Mouse (Mus musculus): ENCODE results near the gene St3gal2.
"Not testable (repeated sequence)": the region's sequence is repeated elsewhere in the genome, so short reads cannot be mapped to it uniquely, and the experiment has no call there.

Gene St3gal2

DNA sequence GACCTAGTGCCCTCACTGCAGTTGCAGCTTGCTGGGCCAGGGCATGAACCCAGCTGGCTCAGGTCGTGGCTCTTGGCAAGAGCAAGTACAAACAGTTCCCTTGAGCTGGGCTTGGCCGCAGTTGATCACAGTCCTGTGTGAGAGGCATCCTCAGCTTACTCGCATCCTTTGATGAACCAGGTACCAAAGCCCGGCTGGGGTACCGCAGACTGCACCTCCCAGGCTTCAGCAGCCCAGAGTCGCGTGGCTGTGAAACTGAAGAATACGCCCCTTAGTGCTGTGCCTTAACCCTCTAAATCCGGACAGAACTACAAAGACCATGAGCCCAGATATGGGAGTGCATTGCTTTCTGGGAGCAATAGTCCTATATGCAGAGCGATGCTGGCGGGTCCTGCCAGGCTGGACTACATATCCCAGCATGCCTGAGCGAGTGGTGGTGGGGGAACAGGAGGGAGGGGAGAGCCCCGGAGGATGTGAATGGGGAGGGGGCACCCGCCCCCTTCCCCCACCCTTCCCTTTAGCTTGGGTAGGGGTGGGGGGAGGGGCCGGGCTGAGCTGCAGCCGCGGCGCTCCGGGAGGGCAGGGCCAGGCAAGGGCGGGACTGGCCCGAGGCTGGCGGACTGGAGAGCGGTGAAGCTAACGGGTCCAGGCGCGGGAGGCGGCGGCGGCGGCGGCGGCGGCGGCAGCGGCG lies at the start of gene St3gal2:
Gene St3gal2, plus strand, starts transcription at position 582 of the 691 bp plus-strand sequence.
- ATAC-seq (ENCODE audit: low TSS enrichment) = peak; percentile 95

DNA sequence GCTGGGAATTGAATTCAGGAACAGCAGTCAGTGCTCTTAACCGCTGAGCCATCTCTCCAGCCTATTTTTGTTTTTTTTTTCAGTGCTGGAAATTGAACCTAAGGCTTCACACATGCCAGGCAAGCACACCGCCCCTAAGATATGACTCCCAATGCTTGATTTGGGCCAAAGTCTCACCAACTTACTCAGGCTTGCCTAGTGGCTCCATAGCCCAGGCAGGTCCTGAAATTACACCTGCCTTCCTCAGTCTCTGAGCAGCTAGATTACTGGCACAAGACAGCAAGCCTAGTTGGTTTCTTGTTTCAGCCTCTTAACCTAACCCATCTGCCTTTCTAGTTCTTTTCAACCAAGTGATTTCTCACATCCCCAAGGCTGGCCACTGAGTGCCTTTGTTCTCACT lies 49.2 kb upstream of the St3gal2 start:
- ATAC-seq (ENCODE audit: low TSS enrichment) = no peak

DNA sequence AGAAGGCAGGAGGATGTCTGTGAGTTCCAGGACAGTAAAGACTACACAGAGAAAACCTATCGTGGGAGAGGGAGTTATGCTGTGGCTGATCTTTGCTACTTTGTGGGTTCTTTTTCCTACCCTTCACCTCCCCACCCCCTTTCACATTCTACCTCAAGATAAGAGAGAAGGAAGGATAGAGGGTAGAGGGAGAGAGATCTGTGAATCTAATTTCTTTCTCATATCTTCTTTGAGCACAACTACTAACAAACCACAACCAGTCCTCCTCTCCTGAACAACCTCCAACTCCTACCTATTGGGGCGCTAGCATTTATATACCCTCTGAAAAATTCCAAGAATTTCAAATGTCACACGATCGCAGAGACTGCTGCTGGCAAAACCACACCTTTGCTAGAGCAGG lies 41.9 kb upstream of the St3gal2 start:
- ATAC-seq (ENCODE audit: low TSS enrichment) = no peak

DNA sequence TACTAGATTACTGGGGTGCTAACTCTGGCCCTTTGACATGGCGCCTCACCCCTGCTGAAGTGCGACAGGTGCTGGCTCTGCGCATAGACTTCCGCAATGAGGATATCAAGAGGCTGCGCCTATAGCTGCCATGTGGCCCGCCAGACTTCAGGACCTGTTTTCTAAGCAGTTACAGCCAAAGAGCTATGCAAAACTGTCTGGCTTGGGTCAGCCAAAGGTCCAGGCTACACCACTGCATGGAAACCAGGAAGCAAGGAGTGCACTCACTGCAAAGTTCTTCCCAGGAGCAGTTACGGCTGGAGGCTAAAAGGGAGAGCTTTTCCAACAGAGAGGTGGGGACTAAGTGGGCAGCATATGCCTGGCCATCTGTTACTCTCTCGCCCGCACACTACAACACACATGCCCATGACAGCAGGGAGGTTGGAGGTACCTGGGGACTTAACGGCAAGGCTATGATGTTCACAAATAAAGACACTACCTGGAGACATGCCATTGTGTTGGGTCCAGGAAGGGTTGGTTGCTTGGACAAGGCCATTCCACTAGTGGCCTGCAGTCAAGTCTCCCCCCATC lies 37.9 kb upstream of the St3gal2 start:
- peak; percentile 67 for ATAC-seq (ENCODE audit: low TSS enrichment)

DNA sequence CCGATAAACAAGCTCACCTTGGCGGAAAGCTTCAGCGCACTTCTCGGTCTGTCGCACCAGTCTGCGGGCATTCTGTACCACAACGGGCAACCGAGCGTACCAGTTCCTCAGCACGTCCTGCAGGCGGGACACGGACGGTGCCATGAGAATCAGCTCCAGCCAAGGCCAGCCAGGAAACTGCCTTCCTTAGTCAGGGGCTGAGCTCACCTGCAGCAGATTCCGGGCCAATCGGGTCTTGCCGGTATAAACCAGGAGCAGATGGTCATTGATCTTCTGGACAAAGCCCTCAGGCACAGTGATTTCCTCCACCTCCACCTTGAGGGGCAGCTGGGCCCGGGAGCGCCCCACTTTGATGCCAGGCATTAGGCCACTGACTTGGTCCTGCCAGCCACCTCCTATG lies 35.9 kb upstream of the St3gal2 start:
- ATAC-seq (ENCODE audit: low TSS enrichment) = no peak

DNA sequence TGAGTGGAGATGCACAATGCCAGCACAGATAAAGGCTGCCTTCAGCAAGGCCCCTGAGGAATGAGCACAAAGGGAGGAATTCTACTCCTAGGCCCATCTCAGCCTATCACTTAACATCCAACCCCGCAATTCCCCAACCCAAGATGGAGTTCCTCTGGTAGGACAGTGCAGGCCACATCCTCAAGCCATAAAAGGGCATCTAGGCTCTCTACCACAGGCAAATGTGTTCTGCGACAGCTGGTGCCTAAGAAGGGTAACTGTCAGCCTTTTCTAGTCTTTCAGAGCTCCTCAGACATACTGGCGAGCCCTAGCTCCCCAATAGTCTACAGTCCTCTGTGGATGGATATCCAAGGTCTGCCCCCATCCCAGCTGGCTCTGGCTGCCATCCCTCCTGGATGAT lies 33.1 kb upstream of the St3gal2 start:
- ATAC-seq (ENCODE audit: low TSS enrichment) = no peak

DNA sequence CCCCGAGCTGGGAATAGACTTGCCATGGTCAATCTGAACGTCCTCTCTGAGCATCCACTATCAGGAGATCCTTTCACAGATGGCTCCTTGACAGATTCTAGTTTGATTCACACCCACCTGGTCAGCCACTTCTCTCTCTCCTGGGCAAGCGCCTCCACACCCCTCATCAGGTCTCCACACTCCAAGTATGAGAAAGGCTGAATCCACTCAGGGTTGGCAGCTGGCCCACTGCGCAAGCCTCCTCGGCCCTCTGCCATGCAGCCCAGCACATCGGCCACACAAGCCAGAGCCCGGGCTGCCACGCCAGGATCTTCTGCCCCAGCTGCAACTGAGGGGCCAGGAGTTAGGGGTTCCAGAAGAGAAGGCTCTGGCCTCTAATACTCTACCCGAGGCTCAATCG lies 32.2 kb upstream of the St3gal2 start:
- no peak for ATAC-seq (ENCODE audit: low TSS enrichment)

DNA sequence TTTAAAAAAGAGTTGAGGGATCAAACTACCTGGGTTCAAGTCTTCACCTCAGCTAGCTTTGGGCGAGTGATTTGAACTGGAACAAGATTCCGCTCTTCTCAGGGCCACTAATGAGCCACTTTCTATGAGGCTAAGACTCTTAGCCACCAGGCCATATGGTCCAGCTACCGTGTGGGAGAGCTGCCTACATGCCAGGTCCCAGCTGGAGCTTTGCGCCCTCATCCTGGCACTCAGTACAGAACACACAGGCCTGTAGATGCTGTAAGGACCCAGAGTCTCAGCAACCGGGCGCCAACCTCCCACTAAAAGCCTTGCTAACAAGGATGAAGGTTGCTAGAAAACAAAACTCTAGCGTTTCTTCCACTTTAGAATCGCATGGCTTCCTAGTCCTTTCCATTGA lies 31.3 kb upstream of the St3gal2 start:
- no peak; the same call in 1 of the 2 replicates for ATAC-seq (ENCODE audit: low TSS enrichment)

DNA sequence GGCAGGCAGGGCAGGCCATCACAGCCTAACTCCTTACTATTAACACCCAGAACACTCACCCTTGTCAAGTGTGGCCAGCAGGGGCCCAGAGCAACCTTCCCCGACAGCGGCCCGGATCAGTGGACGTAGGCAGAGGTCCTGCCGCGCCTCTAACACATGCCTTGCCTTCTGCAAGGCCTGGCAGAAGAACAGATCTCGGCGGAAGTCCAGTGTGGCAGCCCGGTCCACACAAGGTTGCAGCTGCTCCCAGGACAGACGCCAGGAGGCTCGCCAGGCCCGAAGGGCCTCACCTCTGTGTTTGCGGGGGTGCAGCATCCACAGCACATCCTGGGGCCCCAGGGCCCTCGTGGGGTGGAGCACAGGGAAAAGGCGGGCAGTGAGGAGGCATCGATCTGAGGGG lies 30.9 kb upstream of the St3gal2 start:
- ATAC-seq (ENCODE audit: low TSS enrichment) = no peak

DNA sequence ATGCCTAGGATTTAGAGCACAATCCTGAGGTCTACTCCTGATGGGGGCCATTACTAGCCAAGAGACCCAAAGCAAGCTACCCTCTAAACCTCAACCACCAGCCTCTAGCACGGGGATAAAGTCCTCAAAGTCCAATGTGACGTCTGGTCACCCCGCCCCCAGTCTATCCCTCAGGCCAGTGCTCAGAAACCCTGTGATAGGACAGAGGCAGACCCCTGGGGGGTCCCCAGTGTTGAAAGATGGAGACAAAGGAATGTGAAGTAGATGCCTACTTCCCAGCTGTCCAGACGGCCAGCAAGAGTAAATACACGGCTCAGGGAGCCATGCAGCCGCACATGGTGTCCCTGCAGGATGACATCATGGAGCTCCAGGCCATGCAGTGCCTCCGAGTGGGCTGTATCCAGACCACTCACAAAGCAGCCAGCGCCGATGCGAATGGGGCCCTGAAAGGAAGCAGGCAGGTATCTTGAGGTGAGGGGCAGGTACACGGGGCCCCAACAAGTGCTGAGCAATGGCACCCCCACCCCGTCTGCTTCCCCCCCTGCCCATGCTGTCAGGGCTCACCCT lies 29.7 kb upstream of the St3gal2 start:
- no peak for ATAC-seq (ENCODE audit: low TSS enrichment)

DNA sequence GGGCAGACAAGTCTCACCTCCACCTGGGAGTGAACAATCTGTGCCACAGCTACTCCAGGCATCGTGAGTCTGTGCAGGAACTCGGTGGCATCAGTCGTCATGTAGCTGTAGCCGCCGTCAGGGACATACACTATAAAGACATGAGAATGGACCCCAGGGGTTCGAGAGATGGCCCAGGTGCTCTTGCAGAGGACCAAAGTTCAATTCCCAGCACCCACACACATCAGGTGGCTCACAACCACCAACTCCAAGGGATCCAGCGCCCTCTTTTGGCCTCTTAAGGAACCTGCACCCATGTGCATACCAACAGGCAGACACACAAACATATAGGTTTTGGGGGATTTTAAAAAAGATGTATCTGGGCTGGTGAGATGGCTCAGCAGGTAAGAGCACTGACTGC lies 27.7 kb upstream of the St3gal2 start:
- no peak for ATAC-seq (ENCODE audit: low TSS enrichment)

DNA sequence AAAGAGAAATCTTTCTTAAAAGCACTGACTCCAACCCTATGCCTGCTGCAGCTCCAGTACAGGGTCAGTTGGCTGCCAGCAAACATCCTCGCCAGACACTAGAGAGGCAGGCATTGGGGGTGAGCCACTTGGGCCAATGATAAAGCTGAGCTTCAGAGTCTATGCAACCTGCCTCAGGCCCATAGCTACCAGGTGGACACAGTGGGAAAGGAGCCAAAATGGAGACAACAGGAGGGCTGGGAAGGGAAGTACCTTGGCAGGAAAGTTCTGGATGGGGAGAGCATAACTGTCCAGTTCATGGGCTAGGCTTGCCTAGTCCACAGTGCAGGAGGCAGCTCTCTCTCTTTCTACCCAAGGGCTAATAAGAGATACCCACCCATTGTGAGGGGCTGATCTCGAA lies 26.8 kb upstream of the St3gal2 start:
- ATAC-seq (ENCODE audit: low TSS enrichment) = no peak

DNA sequence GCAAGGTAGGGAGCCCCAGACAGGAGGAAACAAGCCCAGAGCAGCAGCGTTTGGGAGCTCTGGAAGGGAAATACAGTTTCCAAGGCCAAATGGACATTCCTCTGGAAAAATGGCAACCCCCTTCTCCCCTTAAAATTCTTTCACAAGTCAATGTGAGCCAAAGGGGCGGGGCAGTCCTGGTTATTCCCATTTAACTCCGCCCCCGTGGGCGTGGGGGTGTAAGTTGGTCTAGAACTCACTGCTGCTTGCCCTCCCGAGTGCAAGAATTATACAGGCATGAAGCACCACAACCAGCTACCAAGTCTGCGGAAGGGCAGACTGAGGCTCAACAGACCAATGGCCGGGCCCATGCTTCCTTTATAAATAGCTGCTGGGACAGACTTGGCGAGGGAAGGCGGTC lies 24.9 kb upstream of the St3gal2 start:
- ATAC-seq (ENCODE audit: low TSS enrichment) = no peak

DNA sequence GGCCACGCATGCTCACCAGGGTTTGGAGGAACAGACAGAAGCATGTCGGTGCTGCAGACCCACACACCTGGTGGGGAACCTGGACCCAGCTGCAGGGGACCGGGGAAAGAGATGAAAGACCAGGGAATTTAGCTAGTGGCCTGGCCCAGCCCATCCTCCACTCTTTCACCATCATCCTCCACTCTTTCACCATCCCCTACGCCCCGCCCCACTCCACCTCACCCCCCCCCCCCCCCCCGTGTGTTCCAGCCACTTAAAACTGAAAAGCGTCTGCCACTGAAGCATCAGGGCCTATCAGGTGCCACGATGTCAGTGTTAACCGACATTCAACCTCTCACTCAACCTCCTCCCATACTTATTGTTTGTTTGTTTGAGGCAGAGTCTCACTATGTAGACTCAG lies 24.5 kb upstream of the St3gal2 start:
- ATAC-seq (ENCODE audit: low TSS enrichment) = no peak

DNA sequence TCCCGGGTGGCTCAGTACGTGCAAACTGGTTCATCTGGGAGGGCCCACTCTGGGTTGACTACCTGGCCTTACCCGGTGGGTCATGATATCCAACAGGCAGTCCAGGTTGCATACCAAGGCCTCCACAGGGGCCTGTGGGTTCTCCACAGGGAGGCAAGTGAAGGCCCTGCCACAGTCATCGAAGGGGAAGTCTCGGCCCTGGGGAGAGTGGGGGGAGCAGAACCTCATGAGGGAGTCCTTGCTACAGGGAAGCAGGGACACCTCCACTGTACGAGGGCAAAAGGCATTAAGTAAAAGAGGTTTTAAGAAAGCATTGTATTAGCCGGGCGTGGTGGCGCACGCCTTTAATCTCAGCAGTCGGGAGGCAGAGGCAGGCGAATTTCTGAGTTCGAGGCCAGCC lies 23.9 kb upstream of the St3gal2 start:
- ATAC-seq (ENCODE audit: low TSS enrichment) = no peak

DNA sequence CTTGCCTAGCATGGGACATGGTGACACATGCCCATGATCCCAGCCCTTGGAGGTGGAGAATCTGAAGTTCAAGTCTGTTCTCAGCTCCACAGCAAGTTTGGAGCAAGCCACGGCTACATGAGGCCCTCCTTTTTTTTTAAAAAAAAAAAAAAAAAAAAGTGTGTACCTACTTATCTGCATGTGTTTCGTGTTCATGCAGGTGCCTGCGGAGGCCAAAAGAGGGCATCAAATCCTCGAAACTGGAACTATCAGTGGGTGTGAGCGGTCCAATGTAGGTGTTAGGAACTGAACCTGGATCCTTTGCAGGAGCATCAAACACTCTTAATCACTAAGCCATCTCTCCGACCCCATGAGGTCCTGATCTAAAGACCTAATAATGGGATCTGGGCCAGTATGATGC lies 22.2 kb upstream of the St3gal2 start:
- ATAC-seq (ENCODE audit: low TSS enrichment) = no peak

DNA sequence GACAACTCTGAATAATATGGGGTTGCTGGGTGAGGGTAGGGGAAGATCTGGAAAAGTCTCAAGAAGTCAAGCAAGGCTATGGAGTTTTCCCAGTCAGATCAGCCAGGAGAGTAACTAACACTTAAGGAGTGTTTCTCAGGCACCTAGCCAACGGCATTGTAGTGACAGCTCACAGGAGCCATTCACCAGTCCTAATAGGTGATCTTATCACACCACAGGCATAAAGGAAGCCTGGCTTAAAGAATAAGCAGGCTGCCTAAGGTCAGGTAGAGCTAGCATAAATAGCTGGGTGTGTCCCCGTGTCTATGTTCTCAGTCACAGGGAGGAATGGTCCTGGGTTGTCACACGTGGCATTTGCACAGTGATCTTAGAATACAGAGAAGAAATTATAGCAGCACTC lies 18.7 kb upstream of the St3gal2 start:
- ATAC-seq (ENCODE audit: low TSS enrichment) = no peak

DNA sequence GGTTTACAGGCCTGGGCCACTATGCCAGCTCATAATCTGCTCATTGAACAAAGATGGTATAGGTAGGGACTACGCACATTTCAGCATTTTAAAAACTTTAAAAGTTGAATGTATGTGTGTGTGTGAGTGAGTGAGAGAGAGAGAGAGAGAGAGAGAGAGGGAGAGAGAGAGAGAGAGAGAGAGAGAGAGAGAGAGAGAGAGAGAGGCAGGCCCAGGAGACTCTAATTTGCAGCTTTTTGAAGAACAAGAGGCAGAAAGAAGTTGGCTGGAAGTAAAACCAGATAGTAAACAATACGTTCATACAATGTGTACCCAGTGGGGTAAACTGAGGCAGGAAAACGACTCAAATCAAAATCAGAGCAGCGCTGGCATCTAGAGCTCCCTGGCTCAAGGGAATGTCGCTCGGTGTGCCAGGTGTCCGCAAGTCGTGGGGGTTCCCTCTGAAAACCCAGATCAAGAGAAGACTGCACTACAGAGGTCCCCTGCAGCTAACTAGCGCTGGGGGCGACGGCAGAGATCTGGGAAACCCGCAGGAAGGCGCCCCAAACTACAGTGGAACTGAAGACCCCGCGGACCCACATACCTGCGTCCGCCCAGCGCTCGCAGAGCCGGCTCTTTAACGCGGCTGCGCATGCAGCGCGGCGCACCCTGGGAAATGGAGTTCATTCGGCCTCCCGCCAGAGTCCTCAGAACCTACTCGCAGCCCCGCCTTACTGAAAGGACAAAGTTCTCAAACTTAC lies 17.7 kb upstream of the St3gal2 start, which contains the start of gene Fuk:
Gene Fuk, minus strand, starts transcription at position 650 of the 740 bp plus-strand sequence.
- ATAC-seq (ENCODE audit: low TSS enrichment) = peak; percentile 95

DNA sequence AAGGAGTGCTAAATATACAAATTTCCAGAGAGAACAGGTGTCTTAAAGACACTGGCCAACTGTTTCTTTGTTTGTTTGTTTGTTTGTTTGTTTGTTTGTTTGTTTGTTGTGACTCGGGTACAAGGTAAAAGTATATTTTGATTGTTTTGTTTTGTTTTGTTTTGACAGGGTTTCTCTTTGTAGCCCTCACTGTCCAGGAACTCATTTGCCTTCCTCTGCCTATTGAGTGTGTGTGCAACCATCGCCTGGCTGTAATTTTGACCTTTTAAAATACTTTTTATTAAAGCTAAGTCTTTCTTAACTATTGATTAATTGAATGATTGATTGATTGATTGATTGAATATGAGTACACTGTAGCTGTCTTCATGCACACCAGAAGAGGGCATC lies 17.1 kb upstream of the St3gal2 start:
- no peak for ATAC-seq (ENCODE audit: low TSS enrichment)

DNA sequence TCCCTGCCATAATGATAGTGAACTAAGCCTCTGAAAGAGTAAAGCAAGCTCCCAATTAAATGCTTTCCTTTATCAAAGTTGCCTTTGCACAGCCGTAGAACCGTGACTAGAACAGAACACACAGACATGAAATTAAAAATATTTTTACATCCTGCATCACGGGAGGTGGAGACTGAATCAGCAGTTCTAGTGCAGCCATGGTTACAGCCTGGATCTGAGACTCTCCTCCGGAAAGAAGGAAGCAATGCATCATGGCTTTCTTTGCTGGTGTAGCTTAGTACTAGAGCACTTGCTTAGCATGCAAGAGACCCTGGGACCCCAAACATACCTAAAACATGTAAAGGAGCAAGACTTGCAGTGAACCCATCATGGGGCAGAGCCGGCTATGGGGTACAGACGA lies 14.3 kb upstream of the St3gal2 start:
- ATAC-seq (ENCODE audit: low TSS enrichment) = peak; percentile 26; the same call in 1 of the 2 replicates

DNA sequence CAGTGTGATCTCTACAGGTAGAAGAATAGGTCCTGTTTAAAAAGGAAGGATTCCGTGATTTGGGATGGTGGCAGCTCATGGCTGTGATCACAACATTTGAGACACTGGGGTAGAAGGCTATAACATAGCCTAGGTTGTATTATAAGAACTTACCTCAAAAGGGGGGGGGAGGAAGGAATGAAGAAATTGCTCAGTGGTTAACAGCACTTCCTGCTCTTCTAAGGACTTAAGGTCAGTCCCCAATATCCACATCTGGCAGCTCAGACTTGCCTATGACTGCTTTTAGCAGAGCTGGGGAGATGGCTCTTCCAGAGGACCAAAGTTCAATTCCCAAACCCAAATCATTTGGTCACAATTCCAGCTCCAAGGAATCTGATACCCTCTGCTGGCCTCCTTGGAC lies 13.0 kb upstream of the St3gal2 start:
- ATAC-seq (ENCODE audit: low TSS enrichment) = no peak

DNA sequence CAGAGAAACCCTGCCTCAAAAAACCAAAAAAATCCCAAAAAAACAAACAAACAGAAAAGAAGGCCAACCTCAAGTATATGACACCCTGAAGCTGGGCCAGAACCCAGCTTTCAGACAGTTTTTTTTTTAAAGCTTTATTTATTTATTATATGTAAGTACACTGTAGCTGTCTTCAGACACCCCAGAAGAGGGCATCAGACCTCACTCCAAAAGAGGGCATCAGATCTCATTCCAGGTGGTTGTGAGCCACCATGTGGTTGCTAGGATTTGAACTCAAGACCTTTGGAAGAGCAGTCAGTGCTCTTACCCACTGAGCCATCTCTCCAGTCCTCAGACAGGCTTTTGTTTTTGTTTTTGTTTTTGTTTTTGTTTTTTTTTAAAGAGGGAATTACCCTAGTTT lies 9.9 kb upstream of the St3gal2 start:
- ATAC-seq (ENCODE audit: low TSS enrichment) = not testable (repeated sequence)

Data from frontal cortex, adult (tissue).